Comparison of ENCODE assay signal across 7 mouse cellular contexts in the genomic region with DNA sequence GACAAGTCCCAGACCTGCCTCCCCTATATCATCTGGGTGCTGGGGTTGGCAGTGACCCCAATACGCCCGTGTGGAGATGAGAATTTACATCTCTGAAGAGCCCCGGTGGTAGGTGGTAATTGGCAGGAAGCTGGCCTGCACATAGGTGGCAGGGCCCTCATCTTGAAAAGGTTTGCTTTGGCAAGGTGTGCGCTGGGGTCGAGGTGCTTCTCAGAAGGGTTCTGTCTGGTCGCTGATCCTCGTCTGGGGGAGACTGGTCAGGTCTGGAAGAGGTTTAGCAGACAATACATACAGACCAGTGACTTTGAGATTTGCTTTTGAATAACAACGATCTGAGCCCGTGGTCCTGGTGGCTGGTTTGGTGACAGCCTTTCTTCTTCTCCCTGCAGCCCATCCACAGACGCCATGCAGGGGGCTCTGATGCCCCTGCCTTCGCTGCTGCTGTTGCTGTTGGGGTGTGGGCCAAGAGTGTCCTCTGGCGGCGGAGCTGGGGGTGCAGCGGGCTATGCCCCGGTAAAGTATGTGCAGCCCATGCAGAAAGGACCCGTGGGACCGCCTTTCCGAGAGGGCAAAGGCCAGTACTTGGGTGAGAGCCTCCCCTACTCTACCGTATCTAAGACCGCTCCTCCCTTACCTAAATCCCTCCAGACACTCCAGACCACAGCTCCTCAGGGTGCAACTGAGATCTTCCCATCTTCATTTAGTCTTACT. TPM values are rescaled to one million over a fixed set of nuclear protein-coding genes. Genes with fewer than 3 reads are reported as not detected.
DNase-seq lines count a peak whose midpoint lies in the region; ATAC-seq lines count a peak whose summit lies in the region.

No protein-coding gene starts in this region.

- WGBS in lung, embryonic 15.5 days: 17% methylated on average over 20 of the region's 20 CpGs
- 19% methylated on average over 18 of the region's 20 CpGs for WGBS in embryonic facial prominence, embryonic 14.5 days
- 16% methylated on average over 20 of the region's 20 CpGs for WGBS in hindbrain, embryonic 13.5 days

- no peak overlapping the region for H3K4me3 ChIP-seq in lung, embryonic 15.5 days
- no peak overlapping the region for H3K4me3 ChIP-seq in embryonic facial prominence, embryonic 14.5 days (ENCODE audit: low read depth, low read length)
- peak overlapping the region; percentile 31 for H3K4me3 ChIP-seq in hindbrain, embryonic 13.5 days

- H3K27me3 ChIP-seq in lung, embryonic 15.5 days: no peaks in the 10 kb centered on the region
- H3K27me3 ChIP-seq in embryonic facial prominence, embryonic 14.5 days (replicated peaks; ENCODE audit: control insufficient read depth, insufficient read depth, low read length): no peaks in the 10 kb centered on the region
- peaks cover 18% of the 10 kb centered on the region for H3K27me3 ChIP-seq in hindbrain, embryonic 13.5 days

- 0 out of 2 replicates have a peak, but pooled peaks cover 3% of the 10 kb centered on the region for H3K9me3 ChIP-seq in lung, embryonic 15.5 days
- peaks cover 5% of the 10 kb centered on the region; the same call in 1 of the 2 replicates for H3K9me3 ChIP-seq in embryonic facial prominence, embryonic 14.5 days (ENCODE audit: control insufficient read depth, low read length)
- no peaks in the 10 kb centered on the region for H3K9me3 ChIP-seq in hindbrain, embryonic 13.5 days

- H3K27ac ChIP-seq in lung, embryonic 15.5 days: no peak overlapping the region
- no peak overlapping the region for H3K27ac ChIP-seq in embryonic facial prominence, embryonic 14.5 days (replicated peaks; ENCODE audit: low read depth, low read length)
- H3K27ac ChIP-seq in hindbrain, embryonic 13.5 days: no peak overlapping the region

- peaks cover 4% of the 10 kb centered on the region; the same call in 1 of the 2 replicates for H3K4me1 ChIP-seq in lung, embryonic 15.5 days
- peaks cover 24% of the 10 kb centered on the region for H3K4me1 ChIP-seq in embryonic facial prominence, embryonic 14.5 days (ENCODE audit: control insufficient read depth, insufficient read depth, low read length)
- peaks cover 11% of the 10 kb centered on the region for H3K4me1 ChIP-seq in hindbrain, embryonic 13.5 days (replicated peaks)

- no peak for DNase-seq in lung, postnatal 36 days
- DNase-seq in embryonic facial prominence, embryonic 14.5 days (ENCODE audit: low spot score): no peak
- DNase-seq in lung, postnatal 10 days: peak; percentile 59
- DNase-seq in thymus, postnatal 36 days: peak; percentile 35 to 45
- DNase-seq in frontal cortex, postnatal 25 days (ENCODE audit: low spot score in 2 of 2): no peak

- H3K36me3 ChIP-seq in lung, embryonic 15.5 days: no peaks in the 10 kb centered on the region
- 0 out of 2 replicates have a peak, but pooled peaks cover 5% of the 10 kb centered on the region for H3K36me3 ChIP-seq in embryonic facial prominence, embryonic 14.5 days (ENCODE audit: control insufficient read depth, insufficient read depth, low read length)
- H3K36me3 ChIP-seq in hindbrain, embryonic 13.5 days: peaks cover 2% of the 10 kb centered on the region; the same call in 1 of the 2 replicates

- H3K9ac ChIP-seq in lung, embryonic 15.5 days: no peak overlapping the region
- no peak overlapping the region for H3K9ac ChIP-seq in embryonic facial prominence, embryonic 14.5 days (ENCODE audit: low read depth, low read length)
- H3K9ac ChIP-seq in hindbrain, embryonic 13.5 days: no peak overlapping the region

- peak overlapping the region; percentile 42 for H3K4me2 ChIP-seq in lung, embryonic 15.5 days
- peak overlapping the region; percentile 32; the same call in 1 of the 2 replicates for H3K4me2 ChIP-seq in embryonic facial prominence, embryonic 14.5 days (ENCODE audit: low read depth, low read length)
- peak overlapping the region; percentile 51 for H3K4me2 ChIP-seq in hindbrain, embryonic 13.5 days

- peak; percentile 21; the same call in 1 of the 2 replicates for ATAC-seq in lung, embryonic 15.5 days (ENCODE audit: borderline replicate concordance, extremely low read depth, low FRiP score, low TSS enrichment)
- peak; percentile 14; the same call in 1 of the 2 replicates for ATAC-seq in embryonic facial prominence, embryonic 14.5 days (ENCODE audit: low read depth)
- peak; percentile 74 for ATAC-seq in hindbrain, embryonic 13.5 days (ENCODE audit: low FRiP score)

RNA-seq across cellular contexts. Expression of gene Adprhl2, which starts 12.1 kb away (rescaled TPM):
- 68.6 TPM in 2 replicates for polyA plus RNA-seq in lung, embryonic 15.5 days (2015; fragmentation: Nextera tagmentation; extraction: Ambion mirVana)
- polyA plus RNA-seq in embryonic facial prominence, embryonic 14.5 days (2014; fragmentation: Nextera tagmentation; extraction: Ambion mirVana): 49.7 and 60.1 TPM in 2 replicates
- polyA plus RNA-seq in hindbrain, embryonic 13.5 days (2015; fragmentation: Nextera tagmentation; extraction: Ambion mirVana): 78.2 and 81.6 TPM in 2 replicates

RNA-seq across cellular contexts. Expression of gene Tekt2, which starts 16.1 kb away (rescaled TPM):
- polyA plus RNA-seq in lung, embryonic 15.5 days (2015; fragmentation: Nextera tagmentation; extraction: Ambion mirVana): 5.3 and 6.2 TPM in 2 replicates
- 13.9 and 15.4 TPM in 2 replicates for polyA plus RNA-seq in embryonic facial prominence, embryonic 14.5 days (2014; fragmentation: Nextera tagmentation; extraction: Ambion mirVana)
- polyA plus RNA-seq in hindbrain, embryonic 13.5 days (2015; fragmentation: Nextera tagmentation; extraction: Ambion mirVana): 7.0 and 8.5 TPM in 2 replicates

RNA-seq across cellular contexts. Expression of gene Col8a2, which starts 22.8 kb away (rescaled TPM):
- 5.4 and 5.8 TPM in 2 replicates for polyA plus RNA-seq in lung, embryonic 15.5 days (2015; fragmentation: Nextera tagmentation; extraction: Ambion mirVana)
- polyA plus RNA-seq in embryonic facial prominence, embryonic 14.5 days (2014; fragmentation: Nextera tagmentation; extraction: Ambion mirVana): 78.9 and 83.0 TPM in 2 replicates
- 7.6 and 10.1 TPM in 2 replicates for polyA plus RNA-seq in hindbrain, embryonic 13.5 days (2015; fragmentation: Nextera tagmentation; extraction: Ambion mirVana)

RNA-seq across cellular contexts. Expression of gene Trappc3, which starts 47.2 kb away (rescaled TPM):
- 106 and 108 TPM in 2 replicates for polyA plus RNA-seq in lung, embryonic 15.5 days (2015; fragmentation: Nextera tagmentation; extraction: Ambion mirVana)
- polyA plus RNA-seq in embryonic facial prominence, embryonic 14.5 days (2014; fragmentation: Nextera tagmentation; extraction: Ambion mirVana): 32.9 and 33.0 TPM in 2 replicates
- 160 and 168 TPM in 2 replicates for polyA plus RNA-seq in hindbrain, embryonic 13.5 days (2015; fragmentation: Nextera tagmentation; extraction: Ambion mirVana)

RNA-seq across cellular contexts. Expression of gene Map7d1, which starts 53.2 kb away (rescaled TPM):
- 40.8 and 45.3 TPM in 2 replicates for polyA plus RNA-seq in lung, embryonic 15.5 days (2015; fragmentation: Nextera tagmentation; extraction: Ambion mirVana)
- polyA plus RNA-seq in embryonic facial prominence, embryonic 14.5 days (2014; fragmentation: Nextera tagmentation; extraction: Ambion mirVana): 62.4 and 64.2 TPM in 2 replicates
- 79.5 and 81.8 TPM in 2 replicates for polyA plus RNA-seq in hindbrain, embryonic 13.5 days (2015; fragmentation: Nextera tagmentation; extraction: Ambion mirVana)

Comparison
In these comparisons a context has a peak if more than half of its experiments do, and no peak if none do; other contexts are left out.
1. DNase-seq: peak in lung, postnatal 10 days (single experiment) and thymus, postnatal 36 days (2 of 2); none in lung, postnatal 36 days (single experiment), embryonic facial prominence, embryonic 14.5 days (single experiment) and frontal cortex, postnatal 25 days (0 of 2).
2. ATAC-seq: peak in every context shown above with its lines; median percentile 74 in hindbrain, embryonic 13.5 days; 21 in lung, embryonic 15.5 days; 14 in embryonic facial prominence, embryonic 14.5 days.
3. Peak in every context shown above with its lines, with median percentiles within 50 percentile points of each other: H3K4me2 ChIP-seq.